Mouse (Mus musculus) liver, postnatal 0 days (tissue): ENCODE data around the gene Csrp2.

Experiments used
- CTCF ChIP-seq: sonication (generic); IDR thresholded peaks from 2 replicates; pipeline ENCODE4 v1.5.1; 2016; ENCODE audit warnings: antibody characterized with exemption, low read depth
- EP300 ChIP-seq: IDR thresholded peaks from 2 replicates; pipeline ENCODE4 v1.6.1; 2016; ENCODE audit warnings: antibody characterized with exemption, low read depth, mild to moderate bottlenecking

GRCm38 (mm10) chr10:110960841-110961240, 41.3 kb downstream of the Csrp2 start:
- no peak for TF ChIP-seq CTCF
- TF ChIP-seq EP300: no peak
